Mouse (Mus musculus): ENCODE measurements around the gene Slc45a2. TPM values are rescaled to one million over a fixed set of nuclear protein-coding genes. Genes with fewer than 3 reads are reported as not detected.
"Not testable (repeated sequence)": the region's sequence is repeated elsewhere in the genome, so short reads cannot be mapped to it uniquely, and the experiment has no call there.

Slc45a2 gene
- total and polyA plus RNA-seq, 2 experiments from 2014 or later: 0.10 TPM; not detected in 1

- DNase-seq: peak; percentile 95
- WGBS: under 1% methylated on average over 52 of the region's 52 CpGs
- peak within 1 kb of the TSS; percentile 68 for H3K4me3 ChIP-seq (ENCODE audit: low read depth, low read length)
- peak; percentile 99 for ATAC-seq
- H3K4me2 ChIP-seq (ENCODE audit: low read depth): peak within 1 kb of the TSS; percentile 51
- H3K27ac ChIP-seq (ENCODE audit: low read depth, low read length): peak within 1 kb of the TSS; percentile 87
- no peaks in the 10 kb centered on the region for H3K4me1 ChIP-seq (ENCODE audit: insufficient read depth)
- peak within 1 kb of the TSS; percentile 74 for H3K9ac ChIP-seq
- no peaks in the 10 kb centered on the region for H3K27me3 ChIP-seq (ENCODE audit: insufficient read depth, low read length)
- TF ChIP-seq CTCF (IDR thresholded peaks at IDR 0.05; ENCODE audit: low read depth): peak; percentile 68
- H3K36me3 ChIP-seq (ENCODE audit: insufficient read depth): no peaks in the 10 kb centered on the region
- no peaks in the 10 kb centered on the region for H3K9me3 ChIP-seq (ENCODE audit: low read length)
Observed at GRCm38 (mm10) chr15:10981377-10982063, 19.0 kb upstream of the Slc45a2 start, which contains the start of gene Amacr. TSS of gene Amacr (plus strand) at chr15:10981756.

DNA sequence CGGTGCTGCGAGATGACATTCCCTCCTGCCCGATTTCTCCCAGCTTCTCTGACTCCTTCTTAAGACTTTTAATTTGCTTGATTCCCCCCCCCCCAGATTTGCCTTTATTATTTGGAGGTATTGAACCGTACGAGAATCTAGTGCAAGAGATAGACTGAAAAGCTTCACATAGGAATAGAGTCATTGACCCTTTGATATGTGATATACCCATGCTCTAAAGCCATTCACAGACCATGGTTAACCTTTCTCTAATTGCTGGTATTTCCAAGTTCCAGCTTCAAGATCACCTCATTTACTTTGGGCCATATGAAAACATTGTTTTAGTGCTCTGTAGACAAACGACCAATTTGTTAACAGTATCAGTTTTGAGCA lies 18.5 kb upstream of the Slc45a2 start:
- no peak for TF ChIP-seq CTCF (IDR thresholded peaks at IDR 0.05; ENCODE audit: low read depth)
- Histone ChIP-seq H3K4me2 (ENCODE audit: low read depth) (peak overlapping the region; percentile 51), H3K9ac (peak overlapping the region; percentile 74), H3K4me3 (ENCODE audit: low read depth, low read length) (peak overlapping the region; percentile 68), H3K4me1 (ENCODE audit: insufficient read depth) (no peaks in the 10 kb centered on the region), H3K27me3 (ENCODE audit: insufficient read depth, low read length) (no peaks in the 10 kb centered on the region), H3K36me3 (ENCODE audit: insufficient read depth) (no peaks in the 10 kb centered on the region), H3K27ac (ENCODE audit: low read depth, low read length) (peak overlapping the region; percentile 87), H3K9me3 (ENCODE audit: low read length) (no peaks in the 10 kb centered on the region)
- no peak for DNase-seq
- no peak for ATAC-seq
- 5% methylated on average over 6 of the region's 6 CpGs for WGBS

- H3K4me1 ChIP-seq (ENCODE audit: insufficient read depth): no peaks in the 10 kb centered on the region
- no peaks in the 10 kb centered on the region for H3K9me3 ChIP-seq (ENCODE audit: low read length)
- 85% methylated on average over 6 of the region's 6 CpGs for WGBS
- H3K27ac ChIP-seq (ENCODE audit: low read depth, low read length): no peak overlapping the region
- H3K36me3 ChIP-seq (ENCODE audit: insufficient read depth): no peaks in the 10 kb centered on the region
- H3K27me3 ChIP-seq (ENCODE audit: insufficient read depth, low read length): no peaks in the 10 kb centered on the region
- no peak for TF ChIP-seq CTCF (IDR thresholded peaks at IDR 0.05; ENCODE audit: low read depth)
- ATAC-seq: no peak
- DNase-seq: no peak
- no peak overlapping the region for H3K9ac ChIP-seq
- no peak overlapping the region for H3K4me2 ChIP-seq (ENCODE audit: low read depth)
- no peak overlapping the region for H3K4me3 ChIP-seq (ENCODE audit: low read depth, low read length)
Observed at GRCm38 (mm10) chr15:10985756-10986155, 14.8 kb upstream of the Slc45a2 start.

- H3K4me3 ChIP-seq (ENCODE audit: low read depth, low read length); H3K27me3 ChIP-seq (ENCODE audit: insufficient read depth, low read length); H3K9me3 ChIP-seq (ENCODE audit: low read length); H3K9ac ChIP-seq; H3K4me2 ChIP-seq (ENCODE audit: low read depth); H3K27ac ChIP-seq (ENCODE audit: low read depth, low read length); ATAC-seq; DNase-seq; H3K4me1 ChIP-seq (ENCODE audit: insufficient read depth); H3K36me3 ChIP-seq (ENCODE audit: insufficient read depth): not testable (repeated sequence)
- WGBS: 81% methylated on average over 2 of the region's 2 CpGs
Observed at GRCm38 (mm10) chr15:10986477-10986876, 14.0 kb upstream of the Slc45a2 start.

- 50% methylated on average over 2 of the region's 2 CpGs for WGBS
- no peak overlapping the region for H3K27ac ChIP-seq (ENCODE audit: low read depth, low read length)
- no peaks in the 10 kb centered on the region for H3K9me3 ChIP-seq (ENCODE audit: low read length)
- TF ChIP-seq CTCF (IDR thresholded peaks at IDR 0.05; ENCODE audit: low read depth): no peak
- H3K4me2 ChIP-seq (ENCODE audit: low read depth): no peak overlapping the region
- H3K36me3 ChIP-seq (ENCODE audit: insufficient read depth): 0 out of 2 replicates have a peak, but pooled peaks cover 5% of the 10 kb centered on the region
- no peaks in the 10 kb centered on the region for H3K4me1 ChIP-seq (ENCODE audit: insufficient read depth)
- DNase-seq: no peak
- no peak overlapping the region for H3K4me3 ChIP-seq (ENCODE audit: low read depth, low read length)
- ATAC-seq: no peak
- H3K27me3 ChIP-seq (ENCODE audit: insufficient read depth, low read length): no peaks in the 10 kb centered on the region
- no peak overlapping the region for H3K9ac ChIP-seq
Observed at GRCm38 (mm10) chr15:10990411-10990810, 10.1 kb upstream of the Slc45a2 start.

DNA sequence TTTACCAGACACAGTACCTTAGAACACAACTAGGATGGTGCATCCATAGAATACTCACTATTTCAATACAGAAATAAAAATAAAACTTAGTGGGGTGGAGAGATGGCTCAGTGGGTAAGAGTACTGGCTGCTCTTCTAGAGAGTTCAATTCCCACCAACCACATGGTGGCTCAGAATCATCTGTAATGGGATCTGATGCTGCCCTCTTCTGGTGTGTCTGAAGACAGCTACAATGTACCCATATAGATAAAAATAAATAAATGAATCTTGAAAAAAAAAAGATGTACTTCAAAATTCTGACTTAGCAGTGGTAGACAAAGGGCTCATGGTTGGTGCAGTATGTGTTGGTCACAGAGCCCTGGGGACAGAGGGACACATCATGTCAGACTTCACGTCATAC lies 9.0 kb upstream of the Slc45a2 start:
- ATAC-seq (no peak), DNase-seq (no peak)
- Histone ChIP-seq H3K4me3 (ENCODE audit: low read depth, low read length) (no peak overlapping the region), H3K36me3 (ENCODE audit: insufficient read depth) (0 out of 2 replicates have a peak, but pooled peaks cover 7% of the 10 kb centered on the region), H3K4me2 (ENCODE audit: low read depth) (no peak overlapping the region), H3K27ac (ENCODE audit: low read depth, low read length) (no peak overlapping the region), H3K27me3 (ENCODE audit: insufficient read depth, low read length) (no peaks in the 10 kb centered on the region), H3K9ac (no peak overlapping the region), H3K4me1 (ENCODE audit: insufficient read depth) (no peaks in the 10 kb centered on the region), H3K9me3 (ENCODE audit: low read length) (no peaks in the 10 kb centered on the region)
- 0 out of 2 replicates have a peak, but pooled peaks have one; percentile 21 for TF ChIP-seq CTCF (IDR thresholded peaks at IDR 0.05; ENCODE audit: low read depth)
- 87% methylated on average over 1 of the region's 1 CpGs for WGBS

GRCm38 (mm10) chr15:10999832-11000231 lies 689 bp upstream of the Slc45a2 start:
- H3K4me2 ChIP-seq (ENCODE audit: low read depth): no peak overlapping the region
- 55% methylated on average over 5 of the region's 5 CpGs for WGBS

More at GRCm38 (mm10) chr15:10999832-11000231, 689 bp upstream of the Slc45a2 start:
- DNase-seq (no peak), ATAC-seq (peak; percentile 65)
- H3K4me3 ChIP-seq (ENCODE audit: low read depth, low read length): no peak overlapping the region
- H3K9me3 ChIP-seq (ENCODE audit: low read length): no peaks in the 10 kb centered on the region
- H3K27me3 ChIP-seq (ENCODE audit: insufficient read depth, low read length): no peaks in the 10 kb centered on the region
- no peak overlapping the region for H3K9ac ChIP-seq
- H3K36me3 ChIP-seq (ENCODE audit: insufficient read depth): 0 out of 2 replicates have a peak, but pooled peaks cover 4% of the 10 kb centered on the region
- no peak for TF ChIP-seq CTCF (IDR thresholded peaks at IDR 0.05; ENCODE audit: low read depth)
- no peaks in the 10 kb centered on the region for H3K4me1 ChIP-seq (ENCODE audit: insufficient read depth)
- H3K27ac ChIP-seq (ENCODE audit: low read depth, low read length): no peak overlapping the region
